Mouse (Mus musculus) liver, postnatal 0 days (tissue): Measurements from ENCODE around the gene 2410137M14Rik.

ENCODE experiments used
- CTCF ChIP-seq: sonication (generic); IDR thresholded peaks from 2 replicates; pipeline ENCODE4 v1.5.1; 2016; ENCODE audit warnings: antibody characterized with exemption, low read depth
- EP300 ChIP-seq: IDR thresholded peaks from 2 replicates; pipeline ENCODE4 v1.6.1; 2016; ENCODE audit warnings: antibody characterized with exemption, low read depth, mild to moderate bottlenecking

DNA sequence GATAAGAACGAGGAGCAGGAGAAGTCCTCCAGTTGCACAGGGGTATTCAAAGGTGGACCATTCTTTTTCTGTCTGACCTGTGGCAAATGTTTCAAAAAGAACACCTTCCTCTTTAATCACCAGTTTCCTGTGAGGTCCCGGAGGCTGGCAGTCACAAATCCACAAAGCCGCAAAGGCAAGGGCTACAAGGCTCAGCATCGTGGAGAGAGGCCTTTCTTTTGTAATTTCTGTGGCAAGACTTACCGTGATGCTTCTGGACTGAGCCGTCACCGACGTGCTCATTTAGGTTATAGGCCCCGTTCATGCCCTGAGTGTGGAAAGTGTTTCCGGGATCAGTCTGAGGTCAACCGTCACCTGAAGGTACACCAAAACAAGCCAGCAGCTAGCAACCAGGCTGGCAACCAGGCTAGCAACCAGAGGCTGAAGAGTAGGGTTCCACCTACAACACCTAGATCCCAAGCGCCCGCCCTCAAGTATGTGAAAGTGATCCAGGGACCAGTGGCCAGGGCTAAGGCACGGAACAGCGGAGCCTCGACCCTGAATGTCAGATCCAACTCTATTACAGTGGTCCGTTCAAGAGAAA is 28.5 kb upstream of the 2410137M14Rik start:
- no peak for TF ChIP-seq CTCF
- TF ChIP-seq EP300, result no peak
